Mouse (Mus musculus) hindbrain, embryonic 14.5 days (tissue): ENCODE results near the gene Slu7. TPM values are rescaled to one million over a fixed set of nuclear protein-coding genes. Genes with fewer than 3 reads are reported as not detected.

Experiments
- ATAC-seq: fragments of 200-750 bp; cut with Nextera tagmentation; 2 replicates; pipeline ENCODE4 v1.8.0; 2017; ENCODE audit warnings: moderate number of reproducible peaks, mild to moderate bottlenecking, moderate TSS enrichment, moderate library complexity; ENCODE audit not compliant: low FRiP score
- DNase-seq: peaks from one replicate; pipeline ENCODE4 v3.0.0-alpha.2; 2015; ENCODE audit warnings: low spot score
- H3K27ac ChIP-seq: fragments of 300-500 bp; sonication (generic); 2 replicates; pipeline ENCODE4 v1.5.1; 2014; ENCODE audit warnings: mild to moderate bottlenecking, moderate library complexity
- H3K27me3 ChIP-seq: fragments of 300-500 bp; sonication (generic); 2 replicates; pipeline ENCODE4 v1.6.1; 2014; ENCODE audit warnings: mild to moderate bottlenecking, low read length, mixed read lengths; ENCODE audit not compliant: control insufficient read depth, insufficient read depth
- H3K36me3 ChIP-seq: fragments of 300-500 bp; sonication (generic); replicated peaks from 2 replicates; pipeline ENCODE4 v1.6.1; 2014; ENCODE audit not compliant: control insufficient read depth, insufficient read depth
- H3K4me1 ChIP-seq: fragments of 300-500 bp; sonication (generic); replicated peaks from 2 replicates; pipeline ENCODE4 v1.6.1; 2014; ENCODE audit warnings: antibody characterized with exemption, low read length, mixed read lengths; ENCODE audit not compliant: control insufficient read depth, insufficient read depth
- H3K4me2 ChIP-seq: fragments of 300-500 bp; sonication (generic); replicated peaks from 2 replicates; pipeline ENCODE4 v1.6.1; 2014; ENCODE audit warnings: mild to moderate bottlenecking, moderate library complexity
- H3K4me3 ChIP-seq: fragments of 300-500 bp; sonication (generic); replicated peaks from 2 replicates; pipeline ENCODE4 v1.5.1; 2014; ENCODE audit warnings: mild to moderate bottlenecking, low read length
- H3K9ac ChIP-seq: fragments of 300-500 bp; sonication (generic); 2 replicates; pipeline ENCODE4 v1.6.1; 2014
- H3K9me3 ChIP-seq: fragments of 300-500 bp; sonication (generic); 2 replicates; pipeline ENCODE4 v1.6.1; 2016; ENCODE audit warnings: low read length; ENCODE audit not compliant: control insufficient read depth
- WGBS: fragments of 180-500 bp; shearing (Covaris S2); extraction: QIAGEN DNeasy Blood & Tissue Kit; methylation state at CpG from one replicate; pipeline ENCODE4 v1.1.7; 2014; 5-methylcytosine and 5-hydroxymethylcytosine counted together
- polyA plus RNA-seq: library from polyadenylated mRNA; unstranded; fragments of >200 nt; fragmentation: Nextera tagmentation; extraction: Ambion mirVana; gene quantifications from 2 replicates; pipeline ENCODE4 v1.2.1, GENCODE M21; 2014

The Slu7 gene
- polyA plus RNA-seq, 1 experiment from 2014 or later, result 57.0 TPM

- no peak for ATAC-seq
- no peaks in the 10 kb centered on the region for H3K27me3 ChIP-seq
- H3K4me2 ChIP-seq, result no peak overlapping the region
- H3K4me3 ChIP-seq, result no peak overlapping the region
- 48% methylated on average over 8 of the region's 8 CpGs for WGBS
- H3K9ac ChIP-seq, result no peak overlapping the region
- H3K4me1 ChIP-seq, result no peaks in the 10 kb centered on the region
- no peak overlapping the region for H3K27ac ChIP-seq
- DNase-seq, result no peak
- no peaks in the 10 kb centered on the region for H3K36me3 ChIP-seq
- no peaks in the 10 kb centered on the region for H3K9me3 ChIP-seq
Observed at GRCm38 (mm10) chr11:43495037-43495436, 61.5 kb downstream of the Slu7 start.

GRCm38 (mm10) chr11:43495532-43495931, 62.0 kb downstream of the Slu7 start:
- Histone ChIP-seq H3K27ac (no peak overlapping the region), H3K4me2 (no peak overlapping the region), H3K4me1 (no peaks in the 10 kb centered on the region), H3K9ac (no peak overlapping the region), H3K36me3 (no peaks in the 10 kb centered on the region), H3K9me3 (no peaks in the 10 kb centered on the region), H3K27me3 (no peaks in the 10 kb centered on the region), H3K4me3 (no peak overlapping the region)
- no peak for DNase-seq
- ATAC-seq, result no peak
- WGBS, result 43% methylated on average over 3 of the region's 3 CpGs

Other genes with a start within 250 kb of the Slu7 start
- 44.9 and 53.0 TPM in 2 replicates for gene Pttg1, start 7.5 kb upstream of the Slu7 start, polyA plus RNA-seq
- 11.8 and 13.5 TPM in 2 replicates for gene C1qtnf2, start 40.5 kb downstream of the Slu7 start, polyA plus RNA-seq
- gene Ccnjl, start 95.0 kb downstream of the Slu7 start, polyA plus RNA-seq, result 10.9 and 11.9 TPM in 2 replicates
- gene 4933415A04Rik, start 153.3 kb downstream of the Slu7 start, polyA plus RNA-seq, result 2.2 and 3.3 TPM in 2 replicates
- gene Fabp6, start 167.8 kb downstream of the Slu7 start, polyA plus RNA-seq, result not detected in 2 replicates
- gene Pwwp2a, start 248.3 kb downstream of the Slu7 start, polyA plus RNA-seq, result 42.1 and 42.7 TPM in 2 replicates